Mouse (Mus musculus): ENCODE results near the gene Sdk2.

Gene Sdk2

DNA sequence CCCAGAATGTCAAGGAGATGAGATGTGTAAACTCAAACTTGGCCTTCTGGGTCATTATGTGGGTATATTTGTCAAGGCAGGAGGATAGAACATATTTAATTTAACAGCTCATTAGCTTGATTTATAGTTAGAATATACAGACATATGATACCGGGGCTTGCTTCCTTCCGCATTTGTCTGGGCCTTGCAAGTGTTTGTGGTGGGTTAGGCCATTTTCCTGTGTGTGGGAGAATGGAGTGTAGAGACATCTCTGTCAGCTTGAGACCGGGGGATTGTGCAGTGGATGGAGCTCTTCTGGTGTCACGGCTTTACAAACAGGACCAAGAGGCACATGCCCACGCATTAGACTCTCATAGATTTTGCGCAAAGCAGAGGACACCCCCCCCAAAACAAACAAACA is 235.2 kb downstream of the Sdk2 start:
- DNase-seq (ENCODE audit: low spot score), result no peak

DNA sequence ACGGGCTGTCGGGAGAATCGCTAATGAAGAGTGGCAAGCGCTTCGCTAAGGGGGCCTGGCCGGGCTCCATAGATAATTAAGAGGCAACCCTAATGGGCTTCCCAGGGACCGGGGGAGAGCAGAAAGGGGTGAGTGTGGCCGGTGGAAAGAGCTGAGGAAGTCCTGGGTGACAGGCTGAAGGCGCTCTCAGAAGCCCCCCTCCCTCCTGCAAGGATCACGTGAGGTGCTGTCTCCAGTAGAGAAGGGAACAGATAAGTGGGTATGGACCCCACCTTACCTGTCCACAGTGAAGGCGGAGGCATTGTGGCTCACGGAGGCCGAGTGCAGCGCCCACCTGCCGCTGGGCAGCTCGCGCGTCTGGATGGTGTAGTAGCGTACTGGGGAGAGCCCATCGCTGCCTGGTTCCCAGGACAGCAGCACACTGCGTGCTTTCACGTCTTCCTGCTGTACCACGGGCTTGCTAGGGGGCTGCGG is 238.7 kb downstream of the Sdk2 start:
- DNase-seq (ENCODE audit: low spot score), result no peak

DNA sequence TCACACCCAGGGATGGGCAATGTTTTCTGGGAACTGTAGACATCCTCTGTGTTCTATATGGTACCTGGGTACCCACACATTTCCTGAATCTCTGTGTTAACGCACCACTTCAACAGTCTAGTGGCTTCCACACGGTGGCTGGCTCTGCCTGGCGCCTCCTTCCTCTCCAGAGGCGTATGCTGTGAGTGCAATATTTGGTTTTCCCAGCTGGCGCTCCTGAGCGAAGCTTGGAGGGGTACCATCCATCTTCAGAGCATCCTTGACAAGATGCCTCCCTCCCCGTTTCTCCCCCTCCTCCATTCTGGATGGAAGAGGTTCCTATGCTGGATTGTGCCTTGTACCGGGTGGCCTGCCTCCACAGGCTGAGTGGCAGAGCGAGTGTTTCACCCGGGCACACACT is 246.8 kb downstream of the Sdk2 start:
- DNase-seq (ENCODE audit: low spot score), result no peak

DNA sequence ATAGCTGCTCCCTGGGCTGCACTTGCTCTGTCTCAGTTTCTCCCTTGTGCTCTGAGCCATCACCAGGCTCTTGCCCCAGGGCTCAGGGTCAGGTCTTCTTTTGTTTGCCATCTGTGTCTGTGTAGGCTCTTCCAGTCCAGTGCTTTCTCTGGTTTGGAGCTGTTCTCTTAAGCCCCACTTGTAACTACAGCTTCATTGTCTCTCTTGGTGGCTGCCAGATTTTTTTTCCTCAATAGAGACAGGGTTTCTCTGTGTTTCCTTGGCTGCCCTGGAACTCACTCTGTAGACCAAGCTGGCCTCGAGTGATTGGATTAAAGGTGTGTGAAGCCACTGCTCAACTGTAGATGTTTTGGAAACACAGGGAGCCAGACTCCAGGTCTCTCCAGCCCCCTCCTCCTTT is 247.8 kb downstream of the Sdk2 start:
- DNase-seq (ENCODE audit: low spot score), result no peak

DNA sequence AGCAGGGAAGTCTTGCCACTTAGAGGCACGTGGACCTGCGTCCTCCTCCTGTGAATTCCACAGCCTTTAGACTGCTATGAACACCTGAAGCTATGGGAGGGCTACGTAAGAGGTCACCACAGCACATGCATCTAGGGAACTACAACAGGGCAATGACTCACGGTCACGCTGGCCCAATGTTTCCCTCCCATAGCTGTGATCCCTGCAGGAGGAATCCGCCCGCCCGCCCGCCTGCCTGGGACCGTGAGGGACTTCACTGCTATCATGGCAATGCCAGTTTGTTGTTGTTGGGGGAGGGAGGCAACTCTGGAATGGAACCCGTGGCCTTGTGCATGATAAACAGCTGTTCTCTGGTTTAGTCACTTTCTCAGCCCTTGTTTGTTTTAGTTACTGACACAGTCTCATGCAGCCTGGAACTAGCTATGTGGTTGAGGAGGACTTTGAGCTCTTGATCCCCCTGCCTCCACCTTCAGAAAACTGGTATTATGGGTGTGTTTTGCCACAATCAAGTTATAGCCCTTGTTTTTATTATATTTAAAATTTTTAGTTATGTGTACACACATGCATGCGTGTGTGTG is 249.8 kb downstream of the Sdk2 start:
- DNase-seq (ENCODE audit: low spot score), result no peak

DNA sequence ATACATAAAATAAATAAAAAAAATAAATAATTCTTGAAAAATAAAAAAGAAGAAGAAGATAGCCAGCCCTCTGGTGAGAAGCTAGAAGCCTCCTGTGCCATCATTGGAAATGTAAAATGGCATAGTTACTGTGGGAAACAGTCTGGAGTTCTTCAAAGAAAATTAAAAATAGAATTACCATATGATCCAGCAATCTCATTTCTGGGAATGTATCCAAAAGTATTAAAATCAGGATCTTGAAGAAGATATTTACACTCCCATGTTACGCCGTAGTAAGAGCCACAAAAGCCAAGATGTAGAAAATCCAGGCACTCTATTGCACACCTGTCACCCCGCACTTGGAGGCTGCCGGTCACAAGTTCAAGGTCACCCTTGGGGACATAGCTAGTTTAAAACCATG is 250.4 kb downstream of the Sdk2 start:
- DNase-seq (ENCODE audit: low spot score), result no peak

DNA sequence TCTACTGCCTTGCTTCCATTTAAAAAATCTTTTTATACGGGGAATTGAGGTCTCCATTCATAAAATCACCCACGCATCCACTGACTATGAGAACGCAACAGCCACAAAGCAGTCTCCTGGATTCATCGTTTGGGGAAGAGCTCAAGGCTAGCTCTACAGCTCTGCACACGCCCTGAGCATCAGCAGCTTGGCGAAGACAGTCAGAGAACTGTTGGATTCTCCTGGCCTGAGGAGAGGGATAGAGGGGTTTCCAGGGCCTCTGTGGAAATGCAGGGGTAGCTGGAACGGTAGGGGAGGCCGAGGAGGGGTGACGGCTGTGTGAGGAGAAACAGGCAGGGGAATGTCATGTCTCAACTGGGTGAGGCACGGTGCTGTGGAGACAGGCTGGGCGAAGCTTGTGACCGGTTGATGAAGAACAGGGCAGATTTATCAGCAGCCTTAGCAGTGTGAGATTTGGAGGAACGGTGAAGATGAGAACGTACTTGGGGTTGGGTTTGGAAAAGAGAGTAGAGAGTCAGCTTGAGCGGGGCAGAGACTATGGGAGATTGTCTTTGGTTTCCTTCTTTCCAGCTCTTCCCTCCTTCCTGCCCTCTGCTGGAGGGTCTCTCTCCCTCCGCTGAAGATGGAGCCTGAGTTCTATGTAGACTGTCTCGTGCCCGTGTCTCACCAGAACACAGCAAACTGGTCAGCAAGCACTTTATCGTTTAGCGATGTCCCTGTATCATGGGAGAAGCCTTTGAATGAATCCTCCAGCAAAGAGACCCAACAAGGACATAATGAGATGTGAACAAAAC is 255.1 kb downstream of the Sdk2 start:
- DNase-seq (ENCODE audit: low spot score), result no peak

DNA sequence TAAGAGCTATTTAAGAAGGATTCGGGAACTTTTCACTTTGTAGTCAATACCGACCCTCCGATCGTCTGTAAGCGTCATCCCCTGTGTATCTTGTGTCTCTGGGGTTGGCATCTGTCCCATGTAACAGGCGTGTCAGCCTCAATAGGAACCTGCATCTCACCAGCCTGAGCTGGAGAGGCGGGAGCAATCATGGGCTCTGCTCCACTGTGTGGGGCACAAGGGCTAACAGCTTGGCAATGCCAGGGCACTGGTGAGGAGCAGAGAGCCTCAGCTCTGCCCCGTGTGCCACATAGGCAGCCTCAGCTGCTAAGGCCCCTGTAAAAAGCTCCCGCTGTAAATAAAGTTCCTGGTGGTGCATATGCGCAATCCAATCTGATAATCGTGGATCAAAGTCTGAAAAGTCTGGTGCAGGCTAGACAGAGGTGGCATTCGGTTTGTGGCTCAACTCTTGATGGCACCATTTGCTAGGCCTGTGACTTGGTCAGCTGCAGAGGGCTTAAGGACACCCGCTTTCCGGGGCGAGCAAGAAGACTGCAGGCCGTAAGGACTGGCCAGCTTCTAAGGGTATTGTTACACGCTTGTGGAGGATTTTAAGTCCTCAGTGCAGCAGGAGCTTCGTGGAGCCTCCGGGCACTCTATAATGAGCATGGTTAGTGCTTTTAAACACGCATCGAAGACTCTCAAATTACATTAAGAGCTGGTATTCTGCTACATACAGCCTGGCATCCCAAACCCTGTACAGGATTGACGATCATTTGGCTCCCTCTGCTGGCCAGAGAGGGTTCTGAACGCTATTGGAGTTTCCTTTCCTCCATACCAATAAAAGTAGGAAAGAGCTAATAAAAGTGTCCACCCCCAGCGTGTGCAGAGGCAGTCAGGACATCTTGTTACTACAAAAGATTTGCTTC is 256.0 kb downstream of the Sdk2 start:
- peak; percentile 78 for DNase-seq (ENCODE audit: low spot score)

DNA sequence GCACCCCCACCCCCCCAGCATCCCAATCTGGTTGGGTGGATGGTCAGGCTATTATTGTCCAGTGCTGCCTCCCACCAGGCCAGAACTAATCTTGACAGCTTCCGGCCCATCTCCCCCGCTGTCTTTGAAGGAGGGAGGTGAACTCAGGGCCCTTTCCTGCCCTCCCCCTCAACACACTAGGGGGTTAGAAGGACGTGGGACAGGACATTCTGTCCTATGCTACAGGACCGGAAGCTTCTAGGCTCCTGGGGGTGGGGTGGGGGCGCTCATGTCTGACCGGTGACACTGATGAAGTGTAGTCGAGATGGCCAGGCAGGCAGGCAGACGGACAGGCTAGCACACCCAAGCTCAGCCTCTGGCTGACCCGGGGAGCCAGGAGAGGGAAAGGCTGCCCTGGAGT is 259.8 kb downstream of the Sdk2 start:
- DNase-seq (ENCODE audit: low spot score), result peak; percentile 90

DNA sequence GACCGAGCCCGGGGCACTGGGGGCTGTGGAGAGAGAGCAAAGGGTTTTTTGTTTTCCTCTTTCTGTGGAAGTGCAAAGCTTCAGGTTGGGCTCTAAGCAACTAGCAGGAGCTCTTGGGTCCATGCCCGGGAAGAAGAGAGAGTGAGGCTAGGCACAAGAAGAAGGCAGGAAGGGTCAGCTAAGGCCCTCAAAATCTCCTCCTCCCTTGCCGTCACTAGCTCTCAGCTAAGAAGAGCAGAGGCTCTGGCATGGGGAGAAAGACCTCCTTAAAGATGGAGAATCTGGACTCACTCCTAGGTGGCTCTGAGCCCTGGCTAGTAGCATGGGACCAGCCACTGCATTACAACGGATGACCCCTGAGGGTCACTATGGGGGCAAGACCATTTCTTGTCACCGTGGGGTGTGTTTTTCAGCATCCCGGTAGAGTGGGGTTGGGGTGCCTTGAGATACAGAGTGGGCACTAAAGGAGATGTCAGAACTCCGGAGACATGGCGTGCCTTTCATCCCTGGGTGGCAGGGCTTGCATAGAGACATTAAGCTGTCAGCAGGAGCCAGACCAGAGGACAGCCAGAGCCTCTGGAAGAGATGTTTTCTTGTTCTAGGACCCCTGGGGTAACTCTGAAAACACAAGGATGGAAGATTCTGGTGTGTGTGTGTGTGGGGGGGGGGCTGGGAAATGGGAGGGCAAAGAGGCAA is 260.3 kb downstream of the Sdk2 start:
- peak; percentile 58 for DNase-seq (ENCODE audit: low spot score)

DNA sequence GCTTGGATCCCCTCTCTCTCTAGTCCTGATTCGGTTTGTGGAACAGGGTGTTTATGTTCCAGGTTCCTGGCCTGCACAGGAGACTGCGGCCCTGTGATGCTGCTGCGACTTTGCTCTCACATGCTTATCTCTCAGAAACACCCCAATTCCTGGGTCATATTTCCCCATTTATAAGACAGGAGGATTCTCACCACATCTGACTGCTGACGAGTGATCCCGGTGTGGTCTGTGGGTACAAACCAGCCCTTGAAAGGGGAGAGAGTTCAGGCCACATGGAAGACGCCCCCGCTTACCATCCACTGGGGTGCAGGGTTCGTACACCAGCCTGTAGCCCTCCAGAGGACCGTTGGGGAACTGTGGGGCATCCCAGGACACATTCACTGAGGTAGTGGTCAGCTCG is 260.9 kb downstream of the Sdk2 start:
- no peak for DNase-seq (ENCODE audit: low spot score)

DNA sequence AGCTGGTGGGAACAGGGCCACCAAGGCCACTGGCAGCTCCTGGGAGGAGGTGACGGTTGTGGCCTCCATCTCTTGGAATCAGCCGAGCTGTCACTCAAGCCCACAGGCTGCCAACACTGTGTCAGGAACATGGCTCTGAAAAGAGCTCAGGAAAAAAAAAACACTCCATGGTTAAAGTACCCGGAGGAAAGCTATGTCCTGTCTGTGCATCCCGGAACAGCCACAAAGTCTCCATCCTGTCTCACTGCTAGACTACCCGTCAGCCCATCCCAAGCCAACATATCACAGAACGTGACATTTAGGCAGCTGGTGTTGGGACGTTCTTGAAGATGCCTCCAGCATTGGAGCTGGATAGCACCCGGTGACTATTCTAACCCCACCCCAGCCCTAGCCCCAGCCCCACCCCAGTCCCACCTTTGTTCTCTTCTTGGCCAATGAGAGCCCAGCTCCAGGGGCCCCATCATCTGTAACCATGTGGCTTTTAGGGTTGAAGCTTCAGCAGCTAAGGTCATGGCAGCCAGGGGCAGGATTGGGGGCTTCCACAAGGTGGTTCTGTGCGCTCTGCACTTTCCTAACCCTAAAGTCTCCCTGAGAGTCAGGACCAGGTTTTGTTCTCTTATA is 263.4 kb downstream of the Sdk2 start:
- DNase-seq (ENCODE audit: low spot score), result no peak

DNA sequence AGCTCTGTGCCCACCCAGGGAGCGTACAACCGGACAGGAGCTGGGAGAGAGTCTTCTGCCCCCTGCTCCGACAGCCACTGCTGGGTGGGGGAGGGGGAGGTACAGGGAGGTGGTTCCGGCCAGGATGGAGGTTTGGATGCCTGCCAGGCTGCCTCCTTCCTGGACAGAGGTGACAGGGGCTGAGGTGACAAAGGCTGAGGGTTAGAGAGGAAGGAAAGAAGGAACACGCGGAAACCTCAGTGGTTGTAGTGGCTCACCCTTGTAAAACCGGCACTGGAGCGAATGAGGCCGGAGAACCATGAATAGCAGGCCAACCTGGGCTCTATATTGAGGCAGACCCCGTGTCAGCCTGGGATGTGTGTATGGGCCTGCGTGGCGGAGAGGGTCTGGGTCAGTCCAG is 264.4 kb downstream of the Sdk2 start:
- no peak for DNase-seq (ENCODE audit: low spot score)

DNA sequence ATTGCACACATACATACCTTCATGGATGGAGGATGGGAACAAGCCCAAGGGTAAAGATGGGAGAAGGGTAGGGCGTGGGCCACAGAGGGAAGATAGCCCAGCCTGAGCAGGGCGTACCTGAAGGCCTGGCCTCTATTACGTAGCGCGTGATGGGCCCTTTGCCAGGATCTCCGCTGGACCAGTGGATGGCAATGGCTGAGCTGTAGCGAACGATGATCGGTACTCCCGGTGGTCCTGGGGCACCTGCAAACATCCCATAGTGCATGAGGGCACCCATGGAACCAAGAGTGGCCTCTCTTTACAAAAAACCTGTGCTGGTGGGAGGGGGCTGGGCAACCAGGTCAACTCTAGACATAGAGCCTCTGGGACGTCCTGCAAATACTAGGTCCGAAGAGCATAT is 266.8 kb downstream of the Sdk2 start:
- DNase-seq (ENCODE audit: low spot score), result no peak

DNA sequence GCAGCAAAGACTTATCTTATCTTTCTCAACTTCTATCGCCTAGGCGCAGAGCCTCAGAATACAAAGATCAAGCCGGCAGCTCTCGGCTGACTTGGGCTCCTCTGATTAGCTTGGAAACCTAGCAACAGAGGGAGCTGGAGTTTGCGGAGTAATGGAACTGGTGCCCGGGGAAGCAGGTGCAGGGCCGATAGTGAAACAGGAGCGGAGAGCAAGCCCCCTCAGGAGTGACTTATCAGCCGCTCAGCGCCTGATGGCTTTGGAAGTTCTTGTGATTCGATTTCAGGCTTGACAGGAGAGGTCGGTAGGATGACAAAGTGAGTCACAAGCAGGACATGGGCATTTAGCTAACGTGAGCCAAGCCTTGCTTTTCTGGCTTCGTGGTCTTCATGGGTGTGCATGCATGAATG is 267.8 kb downstream of the Sdk2 start:
- DNase-seq (ENCODE audit: low spot score), result no peak

DNA sequence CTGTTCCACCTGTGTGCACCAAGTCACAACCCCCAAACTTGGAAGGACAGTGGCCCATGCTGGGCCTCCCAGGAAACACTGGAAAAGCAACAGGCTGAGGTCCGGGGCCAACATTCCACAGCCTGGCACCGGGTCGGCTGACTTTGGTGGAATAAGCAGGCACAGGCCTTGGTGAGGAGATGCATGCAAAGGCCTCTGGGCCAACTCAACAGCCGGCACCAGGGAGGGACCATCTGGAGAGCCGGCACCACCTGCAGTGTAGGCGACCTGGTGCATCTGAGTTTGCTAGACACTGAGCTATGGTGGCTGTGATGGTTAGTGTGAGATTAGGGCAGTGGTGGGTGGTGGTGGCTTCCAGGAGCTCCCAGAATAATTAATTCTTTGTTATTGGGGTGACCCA is 268.8 kb downstream of the Sdk2 start:
- no peak for DNase-seq (ENCODE audit: low spot score)

DNA sequence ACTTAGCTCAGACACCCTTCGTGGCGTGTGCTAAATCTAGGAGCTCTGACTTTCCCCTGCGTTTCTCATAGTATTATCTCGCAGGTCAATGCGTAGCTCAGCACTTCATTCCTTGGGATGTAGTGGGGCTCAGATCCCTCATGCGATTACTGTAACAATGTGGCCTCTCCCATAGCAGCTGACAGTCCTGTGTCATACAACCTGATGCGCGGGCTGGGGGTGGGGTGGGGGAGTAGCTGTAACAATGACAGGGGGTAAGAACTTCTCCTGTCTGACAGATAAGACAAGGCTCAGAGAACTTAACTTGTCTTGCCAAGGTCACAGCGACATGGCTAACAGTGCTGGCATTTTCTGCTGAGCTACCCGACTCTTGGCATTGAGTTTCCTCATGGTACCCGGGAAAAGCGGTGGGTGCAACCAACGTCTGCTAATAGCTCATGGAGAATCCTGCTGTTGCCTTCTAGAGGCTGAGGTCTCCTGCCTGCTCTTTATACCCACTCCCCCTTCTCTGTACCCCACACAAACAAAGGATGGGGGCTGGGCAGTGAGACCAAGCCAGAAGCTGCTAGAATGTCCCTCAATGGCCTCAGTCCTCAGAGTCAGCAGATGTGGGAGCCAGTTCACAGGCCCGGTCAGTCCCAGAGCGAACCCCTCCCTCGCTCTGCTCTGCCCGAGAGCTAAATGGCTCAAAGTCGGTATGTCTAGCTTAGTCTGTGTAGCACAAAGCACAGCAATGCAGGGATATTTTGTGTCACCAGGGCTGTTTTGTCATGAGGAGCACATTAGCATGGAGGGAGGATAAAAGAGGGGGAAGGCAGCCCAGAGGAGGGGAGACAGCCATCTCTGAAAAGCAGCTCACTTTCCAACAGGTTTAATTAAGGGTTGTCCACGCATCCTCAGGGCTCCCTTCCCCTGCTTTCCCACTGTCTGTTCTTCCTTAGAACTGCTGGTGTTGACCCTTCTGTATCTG is 269.5 kb downstream of the Sdk2 start:
- DNase-seq (ENCODE audit: low spot score), result no peak

DNA sequence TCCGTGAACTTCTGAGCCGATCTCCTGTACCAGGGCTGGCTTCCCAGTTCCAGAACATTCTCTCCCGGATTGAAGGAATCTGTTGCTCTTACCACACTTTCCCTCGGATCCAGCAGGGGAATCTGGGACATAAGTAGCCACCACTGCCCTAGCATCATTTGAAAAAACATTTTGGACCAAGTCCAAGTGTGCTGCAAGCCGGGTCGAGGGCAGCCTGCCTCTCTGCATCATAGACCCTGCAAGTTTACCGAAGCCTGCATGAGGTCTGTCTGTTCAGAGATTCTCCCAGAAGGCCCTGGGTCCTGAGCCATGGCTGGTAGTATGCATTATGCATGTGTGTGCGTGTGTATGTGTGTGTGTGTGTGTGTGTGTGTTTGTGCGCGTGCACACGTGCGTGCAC is 271.0 kb downstream of the Sdk2 start:
- DNase-seq (ENCODE audit: low spot score), result no peak

DNA sequence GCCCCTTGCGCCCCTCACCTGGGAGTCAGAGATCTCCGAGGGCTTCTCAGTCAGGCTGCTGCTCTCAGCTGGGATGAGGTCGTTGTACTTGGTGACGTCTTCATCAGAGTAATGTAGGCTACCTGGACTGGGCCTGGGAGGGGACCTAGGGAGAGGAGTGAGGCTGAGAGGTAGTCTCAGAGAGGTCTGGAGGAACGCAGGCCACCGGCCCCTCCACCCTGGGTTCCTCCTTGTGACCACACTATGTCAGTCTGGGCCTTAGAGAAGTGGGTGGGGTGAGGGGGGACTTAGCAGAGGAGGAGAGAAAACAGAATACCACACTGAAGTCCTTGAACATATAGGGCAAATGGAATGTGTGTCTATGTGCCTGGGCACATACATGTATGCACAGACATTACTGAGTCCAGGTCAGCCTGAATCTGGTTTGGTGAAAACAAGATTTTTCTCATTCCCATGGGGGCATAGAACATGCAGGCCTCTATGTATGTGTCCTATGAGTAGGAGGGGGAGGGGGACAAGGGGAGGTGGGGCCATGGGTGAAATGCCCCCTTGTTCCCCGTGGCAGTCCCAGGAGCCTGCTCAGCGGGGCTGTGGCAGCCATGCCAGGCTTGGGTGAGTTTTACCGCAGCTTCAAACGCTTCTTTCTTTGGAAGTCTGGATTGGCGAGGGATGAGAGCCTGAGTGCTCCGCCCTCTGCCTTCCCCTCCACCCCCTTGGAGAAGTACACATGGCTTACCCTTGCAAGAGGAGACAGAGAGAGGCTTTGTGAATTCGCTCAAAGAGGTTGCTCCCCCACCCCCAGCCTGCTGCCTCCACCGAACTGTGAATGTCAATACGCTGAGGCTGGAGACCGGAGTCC is 275.3 kb downstream of the Sdk2 start:
- no peak for DNase-seq (ENCODE audit: low spot score)

DNA sequence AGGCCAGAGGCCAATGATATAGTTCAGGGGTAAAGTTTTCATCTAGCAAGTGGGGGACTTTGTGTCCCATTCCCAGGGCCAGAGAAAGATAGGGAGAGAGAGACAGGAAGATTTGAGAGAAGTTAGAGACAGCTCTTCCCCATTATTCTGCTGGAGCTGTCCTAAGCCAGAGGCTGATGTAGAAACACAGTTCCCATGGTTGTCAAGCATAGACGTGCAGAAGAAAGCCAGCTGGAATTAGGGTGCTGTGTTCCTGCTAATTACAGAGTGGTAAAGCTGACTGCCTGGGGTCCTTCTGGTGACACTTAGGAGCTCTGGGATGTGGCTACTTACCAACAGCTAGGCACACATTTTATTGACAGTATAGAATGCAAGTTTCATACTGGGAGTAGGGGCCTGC is 277.7 kb downstream of the Sdk2 start:
- DNase-seq (ENCODE audit: low spot score), result no peak

All from lung, postnatal 25 days (tissue).